Mouse (Mus musculus) granulocyte monocyte progenitor cell, adult 5-6 weeks (primary cell): ENCODE data around the gene Alkbh8. TPM values are rescaled to one million over a fixed set of nuclear protein-coding genes. Genes with fewer than 3 reads are reported as not detected.

Experiments
- total RNA-seq, 2 experiments: library from RNA; stranded (forward) in 1 of 2; stranded (reverse) in 1 of 2; fragments of 200-712, 200-1000 nt in 1 of 2; fragments of >200 nt in 1 of 2; fragmentation: Nextera tagmentation in 1 of 2; gene quantifications; 2 replicates each; pipeline ENCODE4 v1.2.3; 2014 to 2017

Gene Alkbh8
- total RNA-seq, 2 experiments from 2014 or later = 13.4 to 25.1 TPM

Other genes starting within 250 kb of the Alkbh8 start
- 15.6 and 25.7 TPM in 2 replicates for gene Cwf19l2, start 68.5 kb downstream of the Alkbh8 start, total RNA-seq (2014; fragmentation: Nextera tagmentation)
- gene Cwf19l2, start 68.5 kb downstream of the Alkbh8 start, total RNA-seq (2017) = 34.7 and 39.7 TPM in 2 replicates
- gene Gucy1a2, start 197.6 kb downstream of the Alkbh8 start, total RNA-seq (2014; fragmentation: Nextera tagmentation) = not detected in 2 replicates
- not detected in 2 replicates for gene Gucy1a2, start 197.6 kb downstream of the Alkbh8 start, total RNA-seq (2017)